Mouse (Mus musculus) cortical plate, adult 2 months (tissue): ENCODE measurements at regions not wholly inside any gene's neighbourhood (a gene's known extent, or its start where the extent isn't known, plus 50 kb on each side); places are given as distances from the start of the nearest gene placed in this dataset.
"Not testable (repeated sequence)": the region's sequence is repeated elsewhere in the genome, so short reads cannot be mapped to it uniquely, and the experiment has no call there.

Experiments
- H3K27ac ChIP-seq: fragments of 200-500 bp; 2 replicates; pipeline ENCODE4 v1.5.1; 2012; ENCODE audit warnings: low read length, control low read depth, inconsistent platforms; ENCODE audit not compliant: insufficient read depth
- H3K4me1 ChIP-seq: fragments of 200-500 bp; 2 replicates; pipeline ENCODE4 v1.6.1; 2011; ENCODE audit warnings: low read length; ENCODE audit not compliant: control insufficient read depth, insufficient read depth
- H3K4me3 ChIP-seq: fragments of 200-500 bp; 2 replicates; pipeline ENCODE4 v1.5.1; 2011; ENCODE audit warnings: mild to moderate bottlenecking, low read length, control low read depth; ENCODE audit not compliant: insufficient read depth
- CTCF ChIP-seq: fragments of 200-500 bp; IDR thresholded peaks from 2 replicates; pipeline ENCODE4 v1.5.1; 2011; ENCODE audit warnings: mild to moderate bottlenecking, control low read depth, low read length; ENCODE audit not compliant: insufficient read depth; ENCODE audit errors: extremely low read depth
- POLR2A ChIP-seq: fragments of 200-500 bp; IDR thresholded peaks from 2 replicates; pipeline ENCODE4 v1.6.1; 2011; ENCODE audit warnings: mild to moderate bottlenecking, low read length, control low read depth; ENCODE audit not compliant: insufficient read depth; ENCODE audit errors: extremely low read depth

DNA sequence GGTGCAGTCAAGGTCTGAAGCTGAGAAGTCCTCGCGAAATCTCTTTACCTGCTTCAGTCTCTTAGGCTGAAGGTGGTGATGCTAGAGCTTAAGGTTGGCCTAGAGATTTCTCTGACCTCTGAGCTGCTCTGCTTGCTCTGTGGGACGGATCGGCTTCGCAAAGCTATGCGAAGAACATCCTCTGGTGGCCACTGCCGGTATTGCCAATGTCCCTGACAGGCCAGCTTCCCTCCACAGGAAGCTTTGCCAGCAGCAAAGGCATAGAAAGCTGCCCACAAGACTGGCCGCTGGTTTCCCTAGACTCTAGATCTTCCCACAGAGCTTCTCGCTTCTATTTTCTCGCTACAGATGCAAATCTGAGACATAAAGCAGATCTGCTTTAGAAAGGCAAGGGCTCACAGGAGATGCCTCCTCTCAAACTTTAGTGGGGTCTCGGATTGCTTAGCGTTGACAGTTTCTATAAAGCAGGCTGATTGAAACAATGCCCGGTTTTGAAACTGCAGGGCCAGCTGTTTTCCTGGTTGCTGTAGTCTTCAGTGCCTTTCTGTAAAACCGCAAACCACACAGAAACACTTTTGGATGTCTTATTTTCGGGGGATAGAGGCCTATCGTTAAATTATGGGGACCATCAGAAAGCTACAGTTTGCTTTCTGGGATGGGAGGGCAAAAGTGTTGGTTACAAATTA, 153.7 kb downstream of the Car8 start:
- TF ChIP-seq POLR2A (no peak), CTCF (peak; percentile 79)
- Histone ChIP-seq H3K4me1 (no peaks in the 10 kb centered on the region), H3K27ac (no peak overlapping the region), H3K4me3 (no peak overlapping the region)

DNA sequence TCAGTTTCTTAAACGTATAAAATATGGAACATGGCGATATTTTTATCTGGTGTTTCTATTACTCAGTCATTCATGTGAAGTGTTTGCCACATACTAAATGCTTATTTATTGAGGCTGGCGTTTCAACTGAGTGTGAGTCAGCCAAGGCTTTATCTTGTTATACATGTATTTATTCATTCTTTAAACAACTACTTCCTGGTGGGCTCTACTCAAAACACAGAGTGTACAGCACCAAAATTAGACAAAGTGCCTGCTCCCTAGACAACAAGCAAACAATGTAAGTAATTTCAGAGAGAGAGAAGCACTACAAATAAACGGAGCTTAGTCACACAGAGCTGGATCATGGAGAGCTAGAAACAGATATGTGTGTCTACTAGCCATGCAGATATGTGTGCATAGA, 159.5 kb downstream of the Car8 start:
- TF ChIP-seq POLR2A (no peak), CTCF (no peak)
- Histone ChIP-seq H3K4me3 (no peak overlapping the region), H3K4me1 (no peaks in the 10 kb centered on the region), H3K27ac (no peak overlapping the region)

DNA sequence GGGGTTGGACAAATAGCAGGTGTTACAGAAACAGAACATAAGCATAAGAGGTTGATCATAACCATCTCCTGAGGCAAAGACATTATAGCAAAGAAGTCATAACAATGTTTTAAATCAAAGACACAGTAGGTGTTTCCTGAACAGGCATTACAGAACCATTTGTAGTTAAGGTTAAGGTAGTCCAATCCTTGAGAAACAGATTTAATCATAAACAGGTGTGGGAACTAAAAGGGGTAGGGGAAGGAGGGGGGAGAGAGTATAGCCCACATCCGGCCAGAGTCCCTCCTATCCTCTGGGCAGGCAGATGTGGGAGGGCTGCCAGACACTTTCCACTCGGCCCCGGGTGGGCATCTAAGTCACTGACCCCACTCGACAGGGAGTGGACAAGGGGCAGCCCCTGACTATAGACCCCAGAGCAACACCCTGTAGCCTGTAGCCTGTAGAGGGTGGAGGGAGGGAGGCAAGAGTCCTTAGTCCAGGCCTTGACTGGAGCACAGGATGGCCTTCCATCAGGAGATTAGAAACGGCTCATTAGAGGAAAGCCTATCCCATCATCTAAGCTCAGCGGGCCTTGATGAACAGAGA, 165.8 kb downstream of the Car8 start:
- Histone ChIP-seq H3K4me3 (no peak overlapping the region), H3K27ac (no peak overlapping the region), H3K4me1 (no peaks in the 10 kb centered on the region)
- no peak for TF ChIP-seq CTCF
- no peak for TF ChIP-seq POLR2A

DNA sequence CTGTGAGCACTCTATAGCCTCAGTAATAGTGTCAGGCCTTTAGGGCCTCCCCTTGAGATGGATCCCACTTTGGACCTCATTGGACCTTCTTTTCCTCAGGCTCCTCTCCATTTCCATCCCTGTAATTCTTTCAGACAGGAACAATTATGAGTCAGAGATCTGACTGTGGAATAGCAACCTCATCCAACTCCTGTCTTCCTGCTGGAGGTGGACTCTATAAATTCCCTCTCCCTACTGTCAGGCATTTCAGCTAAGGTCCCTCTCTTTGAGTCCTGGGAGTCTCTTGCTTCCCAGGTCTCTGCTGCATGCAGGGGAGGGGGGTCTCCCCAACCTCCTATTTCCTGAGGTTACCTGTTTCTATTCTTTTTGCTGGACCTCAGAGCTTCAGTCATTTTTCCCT, 168.1 kb downstream of the Car8 start:
- not testable (repeated sequence) for H3K27ac ChIP-seq, H3K4me3 ChIP-seq, H3K4me1 ChIP-seq

DNA sequence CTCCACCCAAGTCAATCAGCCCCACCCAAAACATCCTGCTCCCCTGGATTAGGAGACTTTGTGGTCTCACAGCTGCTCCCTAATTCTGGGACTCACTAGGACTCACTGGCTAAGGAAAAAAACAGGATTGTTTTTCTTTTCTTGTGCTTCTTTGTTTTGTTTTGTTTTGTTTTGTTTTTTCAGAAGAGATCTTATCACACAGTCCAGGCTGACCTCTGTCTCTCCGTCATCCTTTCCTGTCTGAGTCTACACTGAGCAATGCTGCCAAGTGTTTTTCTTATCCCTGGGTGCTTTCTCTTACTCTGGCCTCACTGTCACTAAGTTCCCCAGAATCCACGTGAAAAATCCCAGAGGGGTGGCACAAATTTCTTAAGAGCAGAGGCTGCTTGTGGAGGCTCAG, 170.8 kb downstream of the Car8 start:
- Histone ChIP-seq H3K27ac (no peak overlapping the region), H3K4me3 (no peak overlapping the region), H3K4me1 (no peaks in the 10 kb centered on the region)
- TF ChIP-seq CTCF (no peak), POLR2A (no peak)

DNA sequence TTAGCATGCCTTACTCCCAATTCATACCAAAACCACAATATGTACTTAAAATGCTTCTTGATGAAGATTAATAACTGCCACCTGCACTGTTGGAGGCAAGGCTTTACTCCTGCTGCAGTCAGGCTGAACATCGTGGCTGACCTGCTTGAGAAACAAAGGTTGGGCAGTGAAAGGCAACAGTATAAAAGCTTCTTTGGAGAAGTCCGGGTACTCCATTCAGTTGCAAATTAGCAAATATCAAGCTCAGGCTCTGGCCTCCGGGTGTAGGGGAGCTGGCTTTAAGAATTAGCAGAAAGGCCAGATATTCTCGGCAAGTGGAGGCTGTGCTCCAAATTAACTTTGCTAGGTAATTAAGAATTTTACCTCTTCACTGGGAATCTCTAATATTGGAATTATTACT, 197.1 kb downstream of the Car8 start:
- no peak overlapping the region for H3K27ac ChIP-seq
- no peak overlapping the region for H3K4me3 ChIP-seq
- TF ChIP-seq POLR2A (no peak), CTCF (no peak)
- H3K4me1 ChIP-seq: no peaks in the 10 kb centered on the region

DNA sequence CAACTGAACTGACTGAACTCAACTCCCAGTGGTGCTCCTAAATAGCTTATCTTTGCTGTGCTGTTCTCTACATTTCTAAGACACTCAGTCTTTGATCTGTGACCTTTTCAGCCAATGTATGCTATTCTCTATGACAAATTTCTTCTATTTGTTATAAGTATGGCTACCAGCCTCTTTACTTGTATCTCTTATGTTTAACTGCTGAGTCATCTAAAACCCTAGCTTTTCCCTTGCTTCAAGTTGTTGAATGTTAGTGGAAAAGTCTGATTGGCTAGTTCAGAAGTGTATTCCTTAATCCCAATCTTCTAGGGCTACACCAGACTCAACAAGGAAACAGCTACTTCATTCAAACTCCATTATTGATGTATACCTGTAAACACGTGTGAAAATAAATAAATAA, 201.0 kb downstream of the Car8 start:
- Histone ChIP-seq H3K4me3 (no peak overlapping the region), H3K27ac (no peak overlapping the region), H3K4me1 (no peaks in the 10 kb centered on the region)
- TF ChIP-seq CTCF (no peak), POLR2A (no peak)

DNA sequence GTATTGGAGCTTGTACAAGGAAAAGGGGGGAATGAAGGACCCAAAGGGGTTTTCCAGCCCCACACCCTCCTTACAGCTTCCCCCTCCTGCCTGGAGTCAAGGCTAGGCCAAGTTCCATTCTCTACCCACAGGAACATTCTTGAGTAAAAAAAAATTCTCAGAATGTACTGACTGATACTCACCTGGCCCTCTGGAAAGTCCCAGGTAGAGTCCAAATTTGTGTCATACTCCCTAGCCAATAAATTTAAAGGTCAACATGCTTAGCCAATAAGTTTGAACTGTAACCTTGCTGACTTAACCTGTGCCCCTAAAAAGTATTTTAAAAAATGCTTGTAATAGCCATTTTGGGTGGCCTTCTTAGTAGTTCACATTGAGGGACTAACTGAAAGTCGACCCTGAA, 205.4 kb downstream of the Car8 start:
- not testable (repeated sequence) for H3K4me1 ChIP-seq, H3K4me3 ChIP-seq, H3K27ac ChIP-seq

DNA sequence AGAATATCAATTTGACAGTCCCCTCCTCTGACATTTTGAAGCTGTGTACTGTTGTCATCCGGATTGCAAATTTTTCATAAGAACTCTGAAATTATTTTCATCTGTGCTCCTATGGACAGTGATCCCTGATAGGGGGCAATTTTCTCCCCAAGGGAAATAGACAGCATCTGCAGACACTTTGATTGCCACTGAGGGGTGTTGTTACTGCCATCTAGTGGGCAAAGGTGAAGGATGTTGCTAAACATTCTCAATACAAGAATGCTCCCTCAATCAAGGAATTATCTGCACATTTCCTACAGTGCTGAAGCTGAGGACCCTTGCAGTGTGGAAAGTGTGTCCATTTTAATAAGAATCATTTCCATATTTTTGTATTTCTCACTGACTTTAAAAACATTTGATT, 233.7 kb downstream of the Car8 start:
- TF ChIP-seq CTCF (peak; percentile 63), POLR2A (no peak)
- Histone ChIP-seq H3K27ac (no peak overlapping the region), H3K4me3 (no peak overlapping the region), H3K4me1 (no peaks in the 10 kb centered on the region)

DNA sequence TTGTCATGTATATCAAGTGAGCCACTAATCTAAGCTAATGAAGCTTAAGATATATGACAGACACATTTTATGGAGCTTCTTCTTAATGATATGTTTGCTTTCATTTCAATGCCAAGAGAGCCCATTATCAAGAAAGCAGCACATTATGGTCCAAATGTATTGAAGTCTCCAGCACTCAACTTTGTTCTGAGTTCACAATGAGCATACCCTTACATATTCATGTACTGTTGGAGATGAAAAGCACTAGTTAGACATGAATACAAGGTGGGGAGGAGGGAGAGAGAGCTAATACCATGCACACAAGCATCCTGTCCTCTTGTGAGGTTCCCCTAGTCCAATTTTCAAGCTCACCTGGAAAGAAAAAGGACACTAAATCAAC, 241.3 kb downstream of the Car8 start:
- no peak overlapping the region for H3K27ac ChIP-seq
- TF ChIP-seq CTCF (no peak), POLR2A (no peak)
- no peaks in the 10 kb centered on the region for H3K4me1 ChIP-seq
- no peak overlapping the region for H3K4me3 ChIP-seq
